Mouse (Mus musculus) brown adipose tissue, adult 24 weeks (tissue): ENCODE measurements at regions not wholly inside any gene's neighbourhood (a gene's known extent, or its start where the extent isn't known, plus 50 kb on each side); places are given as distances from the start of the nearest gene placed in this dataset.
A peak's percentile ranks its signal among the peaks of the same experiment; 100 is the strongest.

ENCODE experiments used
- H3K27ac ChIP-seq: fragments of 200-500 bp; replicated peaks from 2 replicates; pipeline ENCODE4 v1.5.1; 2012; ENCODE audit warnings: low read depth, mild to moderate bottlenecking, low read length
- H3K4me1 ChIP-seq: fragments of 200-500 bp; 2 replicates; pipeline ENCODE4 v1.6.1; 2012; ENCODE audit warnings: low read length, mixed read lengths; ENCODE audit not compliant: control insufficient read depth, insufficient read depth, insufficient read length
- H3K4me3 ChIP-seq: fragments of 200-500 bp; 2 replicates; pipeline ENCODE4 v1.5.1; 2012; ENCODE audit warnings: low read depth, mild to moderate bottlenecking, low read length, moderate library complexity; ENCODE audit not compliant: insufficient read depth

DNA sequence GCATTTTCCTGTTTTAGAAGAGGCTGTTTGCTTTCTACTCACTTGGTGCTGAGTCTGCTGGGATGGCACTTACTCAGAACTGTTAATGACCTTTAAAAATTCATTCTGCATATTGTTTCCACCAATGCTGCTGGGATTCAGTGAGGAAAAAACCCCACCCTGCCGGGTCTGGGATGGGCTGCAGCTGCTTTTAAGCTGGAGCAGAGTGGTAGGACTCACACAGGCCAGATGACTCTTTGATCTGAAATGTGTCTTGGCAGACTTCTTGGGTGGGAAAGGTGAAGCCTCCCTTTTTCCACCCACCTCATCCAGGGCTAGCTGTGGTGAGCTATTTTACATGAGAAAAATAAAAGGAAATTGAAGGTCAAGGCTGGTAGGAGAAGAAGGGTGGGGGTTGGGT, 56.4 kb upstream of the Ddhd1 start:
- Histone ChIP-seq H3K27ac (no peak overlapping the region), H3K4me3 (no peak overlapping the region), H3K4me1 (no peaks in the 10 kb centered on the region)

DNA sequence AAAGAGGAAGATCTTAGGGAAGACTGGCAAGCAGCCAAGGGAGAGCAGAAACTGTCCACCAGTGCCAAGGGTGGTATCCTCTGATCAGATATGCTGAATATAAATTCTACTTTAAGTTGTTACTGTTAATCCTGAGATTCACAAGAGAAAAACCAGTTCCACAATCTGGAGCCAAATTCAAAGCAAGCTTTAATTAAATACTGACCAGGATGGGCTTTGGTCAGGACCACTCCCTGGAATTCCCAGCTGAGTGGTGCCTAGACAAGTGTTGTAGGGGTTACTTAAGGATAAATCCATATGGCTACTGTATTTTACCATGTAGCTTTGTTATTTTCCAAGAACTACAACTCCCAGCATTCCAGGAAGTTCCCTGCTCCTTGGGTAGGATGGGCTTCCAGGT, 56.8 kb upstream of the Ddhd1 start:
- Histone ChIP-seq H3K4me1 (no peaks in the 10 kb centered on the region), H3K4me3 (no peak overlapping the region), H3K27ac (no peak overlapping the region)

DNA sequence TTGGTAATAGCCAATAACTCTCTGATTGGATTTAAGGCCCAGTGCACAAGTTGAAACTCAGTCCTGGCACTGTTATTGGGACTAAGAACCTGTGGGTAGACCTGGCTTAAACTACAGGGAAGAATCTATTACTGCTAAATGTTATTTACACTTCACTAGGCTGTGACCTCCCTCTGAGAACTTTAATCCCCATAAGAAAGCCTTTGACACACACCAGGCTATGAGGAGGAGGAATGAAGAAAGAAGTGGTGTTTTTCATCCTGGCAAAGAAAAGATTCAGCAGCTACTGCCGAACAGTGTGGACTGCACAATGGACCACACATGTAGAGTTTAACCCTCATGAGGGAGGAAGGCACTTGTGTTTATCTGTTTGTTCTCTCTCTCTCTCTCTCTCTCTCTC, 58.2 kb upstream of the Ddhd1 start:
- no peaks in the 10 kb centered on the region for H3K4me1 ChIP-seq
- no peak overlapping the region for H3K4me3 ChIP-seq
- no peak overlapping the region for H3K27ac ChIP-seq

DNA sequence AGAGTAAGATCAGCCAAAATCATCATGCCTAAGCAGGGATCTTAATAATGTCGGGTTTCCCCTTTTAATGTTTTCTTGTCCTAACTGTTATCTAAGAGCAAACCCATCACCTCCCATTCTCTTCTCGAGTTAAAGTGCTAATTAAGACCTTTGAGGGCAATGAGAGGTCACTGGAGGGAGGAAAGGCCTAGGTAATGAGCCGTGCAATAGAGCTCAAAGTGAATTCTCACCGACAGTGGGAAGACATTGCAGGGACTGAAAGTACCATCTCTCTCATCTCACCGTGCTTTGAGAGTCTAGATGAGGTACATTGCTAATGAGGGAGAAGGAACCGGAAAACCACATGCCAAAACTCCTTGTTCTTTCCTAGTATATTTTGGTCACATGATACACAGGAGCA, 64.9 kb upstream of the Ddhd1 start:
- Histone ChIP-seq H3K4me3 (no peak overlapping the region), H3K27ac (no peak overlapping the region), H3K4me1 (no peaks in the 10 kb centered on the region)

- no peak overlapping the region for H3K27ac ChIP-seq
- no peaks in the 10 kb centered on the region for H3K4me1 ChIP-seq
- H3K4me3 ChIP-seq, result no peak overlapping the region
Measured at GRCm38 (mm10) chr14:45724341-45724740, 66.4 kb upstream of the Ddhd1 start.

DNA sequence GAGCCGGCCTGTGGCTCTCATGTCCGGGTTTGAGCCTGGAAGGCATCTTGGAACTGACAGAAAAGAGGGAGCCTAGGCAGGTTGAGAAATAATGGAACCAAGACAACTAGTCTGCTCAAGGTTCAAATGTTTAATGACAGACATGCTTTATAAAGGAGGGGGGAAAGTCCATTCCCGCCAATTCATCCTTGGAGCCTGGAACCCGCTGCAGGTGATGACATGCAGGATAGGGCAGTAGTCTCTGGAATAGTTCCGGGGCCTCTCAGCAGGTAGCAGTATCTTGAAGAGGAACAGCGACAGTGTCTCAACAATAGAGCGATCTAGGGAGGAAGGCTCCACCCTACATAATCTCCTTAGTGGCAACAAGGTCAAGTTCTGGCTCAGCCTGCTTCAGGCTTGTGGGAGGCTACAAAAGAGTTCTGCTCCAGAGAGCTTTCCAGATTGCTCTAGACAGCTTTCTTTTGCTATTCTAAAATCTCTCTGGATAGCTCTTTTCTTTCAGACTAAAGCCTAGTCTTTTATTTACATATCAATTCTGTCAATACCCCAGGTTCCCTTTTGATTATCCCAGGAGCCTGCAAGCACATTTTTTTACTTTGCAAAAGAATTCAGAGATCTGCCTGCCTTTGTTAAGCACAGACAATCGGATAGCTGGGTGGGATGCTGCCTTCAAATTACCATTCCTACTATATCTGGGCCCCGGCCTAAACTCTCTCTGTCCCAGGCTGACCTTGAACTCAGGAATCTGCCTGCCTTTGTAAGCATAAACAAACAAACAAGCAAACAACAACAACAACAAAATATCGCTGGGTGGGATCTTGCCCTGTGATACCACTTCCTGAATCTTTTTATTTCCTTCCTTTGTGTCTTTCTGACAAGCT, 76.8 kb upstream of the Ddhd1 start:
- H3K4me3 ChIP-seq, result no peak overlapping the region
- H3K4me1 ChIP-seq, result peaks cover 3% of the 10 kb centered on the region; the same call in 1 of the 2 replicates
- H3K27ac ChIP-seq, result no peak overlapping the region

DNA sequence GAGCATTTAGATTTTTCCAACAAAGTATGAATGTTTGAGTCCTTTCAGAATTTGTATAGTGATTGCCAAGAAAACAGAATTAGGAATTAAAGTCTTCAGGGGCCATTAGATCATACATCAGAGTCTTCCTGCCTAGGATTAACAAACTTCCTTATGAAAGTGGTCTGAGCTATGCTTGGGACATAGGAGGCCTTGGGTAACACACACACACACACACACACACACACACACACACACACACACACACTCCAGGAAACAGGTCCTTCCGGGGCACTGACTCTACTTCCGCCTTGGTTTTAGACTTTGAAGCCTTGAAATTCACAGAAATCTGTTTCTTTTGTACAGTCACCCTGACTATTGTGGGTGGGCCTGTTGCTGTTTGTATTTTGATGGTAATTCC, 80.0 kb upstream of the Ddhd1 start:
- Histone ChIP-seq H3K4me3 (no peak overlapping the region), H3K27ac (no peak overlapping the region), H3K4me1 (peaks cover 3% of the 10 kb centered on the region; the same call in 1 of the 2 replicates)

- Histone ChIP-seq H3K4me3 (no peak overlapping the region), H3K4me1 (peaks cover 3% of the 10 kb centered on the region; the same call in 1 of the 2 replicates), H3K27ac (peak overlapping the region; percentile 69)
Measured at GRCm38 (mm10) chr14:45739638-45740037, 81.7 kb upstream of the Ddhd1 start.

DNA sequence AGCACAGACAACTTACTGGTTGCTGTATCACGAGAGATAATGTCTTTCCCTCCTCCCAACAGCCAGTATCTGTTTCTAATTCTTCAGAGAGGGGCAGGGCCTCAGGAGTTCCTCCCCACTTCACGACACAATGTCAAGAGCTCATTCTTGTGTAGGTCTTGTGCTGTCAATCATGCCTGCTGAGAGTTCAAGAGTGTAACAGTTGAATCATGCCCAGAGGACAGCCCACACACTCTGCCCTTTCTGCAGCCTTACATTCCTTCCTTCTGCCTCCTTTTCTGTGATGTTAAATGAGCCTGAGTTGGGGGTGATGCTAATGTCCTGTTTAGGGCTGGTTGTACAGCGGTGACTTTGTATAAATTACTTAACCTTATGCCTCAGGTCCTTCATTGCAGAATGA, 82.7 kb upstream of the Ddhd1 start:
- H3K4me1 ChIP-seq, result peaks cover 3% of the 10 kb centered on the region; the same call in 1 of the 2 replicates
- no peak overlapping the region for H3K4me3 ChIP-seq
- no peak overlapping the region for H3K27ac ChIP-seq

GRCm38 (mm10) chr14:45746176-45746575, 88.2 kb upstream of the Ddhd1 start:
- no peaks in the 10 kb centered on the region for H3K4me1 ChIP-seq
- no peak overlapping the region for H3K4me3 ChIP-seq
- H3K27ac ChIP-seq, result no peak overlapping the region

- Histone ChIP-seq H3K4me1 (no peaks in the 10 kb centered on the region), H3K27ac (no peak overlapping the region), H3K4me3 (no peak overlapping the region)
Measured at GRCm38 (mm10) chr14:45757376-45757775, 99.4 kb upstream of the Ddhd1 start.

- Histone ChIP-seq H3K4me3 (no peak overlapping the region), H3K27ac (no peak overlapping the region), H3K4me1 (no peaks in the 10 kb centered on the region)
Measured at GRCm38 (mm10) chr14:45760890-45761680, 103.1 kb upstream of the Ddhd1 start.

DNA sequence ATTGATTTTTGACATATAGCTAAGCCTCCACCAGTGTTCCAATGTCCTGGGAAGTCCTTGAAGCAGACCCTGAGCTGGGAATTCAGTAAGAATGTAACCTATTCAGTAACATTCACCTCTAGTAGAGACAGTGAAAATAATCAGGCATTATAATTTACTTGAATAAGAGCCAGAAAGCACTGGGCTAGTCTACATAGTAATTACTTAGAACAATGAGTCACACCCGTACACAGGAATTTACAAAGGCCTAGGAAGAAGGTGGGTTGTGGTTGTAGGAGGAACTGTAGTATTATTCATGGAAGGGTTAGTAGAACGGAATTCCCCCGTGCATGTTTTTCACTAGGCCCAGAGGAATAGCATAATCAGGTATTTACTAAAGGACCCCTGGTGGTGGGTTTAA, 106.3 kb upstream of the Ddhd1 start:
- H3K4me3 ChIP-seq, result no peak overlapping the region
- H3K27ac ChIP-seq, result no peak overlapping the region
- H3K4me1 ChIP-seq, result no peaks in the 10 kb centered on the region

- Histone ChIP-seq H3K4me1 (no peaks in the 10 kb centered on the region), H3K27ac (no peak overlapping the region), H3K4me3 (no peak overlapping the region)
Measured at GRCm38 (mm10) chr14:45766582-45766981, 108.6 kb upstream of the Ddhd1 start.

- Histone ChIP-seq H3K27ac (no peak overlapping the region), H3K4me3 (0 out of 2 replicates have a peak overlapping the region, but pooled peaks have one; percentile 20), H3K4me1 (no peaks in the 10 kb centered on the region)
Measured at GRCm38 (mm10) chr14:45772665-45773277, 114.8 kb upstream of the Ddhd1 start.
